Mouse (Mus musculus): Measurements from ENCODE around the gene Nab1. TPM values are rescaled to one million over a fixed set of nuclear protein-coding genes. Genes with fewer than 3 reads are reported as not detected.
"Not testable (repeated sequence)": the region's sequence is repeated elsewhere in the genome, so short reads cannot be mapped to it uniquely, and the experiment has no call there.

Nab1 gene
- polyA plus RNA-seq (2011; ENCODE audit: insufficient read depth, insufficient read length, low replicate concordance, missing spikeins) = 7.1 and 20.7 TPM in 2 replicates

DNA sequence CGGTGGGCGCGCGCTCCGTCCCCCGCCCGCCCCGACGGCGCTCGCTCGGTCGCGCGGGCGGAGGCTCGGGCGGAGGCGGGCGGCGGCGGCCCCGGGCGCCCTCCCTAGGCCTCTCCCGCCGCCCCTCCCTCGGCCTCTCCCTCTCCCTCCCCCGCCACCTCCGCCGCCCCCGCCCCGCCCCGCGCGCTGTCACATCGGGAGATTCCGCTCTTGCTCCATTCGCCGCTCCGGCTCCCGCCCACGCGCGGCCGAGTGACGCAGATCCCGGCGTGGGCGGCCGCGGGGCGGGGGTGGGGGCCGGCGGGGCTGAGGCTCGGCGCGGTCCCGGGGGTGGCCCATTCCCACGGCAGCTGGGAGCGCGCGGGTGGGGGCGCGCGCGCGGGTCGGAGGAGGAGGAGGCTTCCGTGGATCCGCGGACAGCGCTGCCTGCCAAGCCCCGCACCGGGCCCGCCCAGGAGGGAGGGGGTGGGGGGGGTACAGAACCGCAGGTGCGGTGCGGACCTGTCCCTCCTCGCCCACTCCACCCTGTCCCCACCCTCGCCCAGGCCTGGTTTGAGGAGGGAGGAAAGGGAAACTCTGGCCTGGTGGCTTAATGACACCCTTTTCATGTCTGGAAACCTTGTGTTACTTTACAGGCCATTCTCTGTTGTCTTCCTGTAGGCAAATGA lies at the start of gene Nab1:
Gene Nab1, minus strand, starts transcription at position 366 of the 668 bp plus-strand sequence.
- whole genome bisulfite sequencing = 2% methylated on average over 58 of the region's 80 CpGs
- H3K4me3 ChIP-seq (replicated peaks; ENCODE audit: control insufficient read depth, low read depth, low read length) = peak within 1 kb of the TSS; percentile 82
- no peaks in the 10 kb centered on the region; the same call in 1 of the 2 replicates for H3K4me1 ChIP-seq (ENCODE audit: control insufficient read depth, insufficient read depth, low read length)
- TF ChIP-seq CTCF (IDR thresholded peaks at IDR 0.05; ENCODE audit: control insufficient read depth, insufficient read depth, low read length) = no peak
- peak; percentile 12; the same call in 1 of the 2 replicates for TF ChIP-seq POLR2A (IDR thresholded peaks at IDR 0.05; ENCODE audit: borderline replicate concordance, control insufficient read depth, low read depth, low read length)
- peak within 1 kb of the TSS; percentile 94 for H3K27ac ChIP-seq (ENCODE audit: control insufficient read depth, insufficient read depth, low read depth, low read length, poor library complexity)

GRCm38 (mm10) chr1:52547451-52547850 lies 47.0 kb upstream of the Nab1 start:
- 82% methylated on average over 5 of the region's 5 CpGs for WGBS
- Histone ChIP-seq H3K4me3 (replicated peaks; ENCODE audit: control insufficient read depth, low read depth, low read length) (no peak overlapping the region), H3K4me1 (ENCODE audit: control insufficient read depth, insufficient read depth, low read length) (no peaks in the 10 kb centered on the region; the same call in 1 of the 2 replicates), H3K27ac (ENCODE audit: control insufficient read depth, insufficient read depth, low read depth, low read length, poor library complexity) (no peak overlapping the region)
- no peak for TF ChIP-seq CTCF (IDR thresholded peaks at IDR 0.05; ENCODE audit: control insufficient read depth, insufficient read depth, low read length)
- no peak for TF ChIP-seq POLR2A (IDR thresholded peaks at IDR 0.05; ENCODE audit: borderline replicate concordance, control insufficient read depth, low read depth, low read length)

DNA sequence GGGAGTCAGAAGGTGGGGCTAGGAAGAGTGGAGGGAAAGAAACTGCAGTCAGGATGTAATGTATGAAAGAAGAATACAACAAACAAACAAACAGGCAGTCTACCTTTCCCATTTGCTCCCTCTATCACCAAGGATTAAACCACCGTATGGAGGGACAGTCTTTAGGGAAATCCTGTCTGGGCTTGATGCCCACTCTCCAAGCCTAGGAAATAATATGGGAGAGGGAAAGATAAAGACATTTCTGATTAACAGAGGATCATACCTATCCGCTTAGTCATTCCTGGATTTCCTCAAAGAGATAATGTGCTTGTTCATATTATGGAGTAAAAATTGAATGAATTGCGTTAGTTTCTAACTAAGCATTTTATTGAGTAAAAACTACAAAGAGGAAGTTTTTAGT lies 46.3 kb upstream of the Nab1 start:
- WGBS = 83% methylated on average over 3 of the region's 3 CpGs

DNA sequence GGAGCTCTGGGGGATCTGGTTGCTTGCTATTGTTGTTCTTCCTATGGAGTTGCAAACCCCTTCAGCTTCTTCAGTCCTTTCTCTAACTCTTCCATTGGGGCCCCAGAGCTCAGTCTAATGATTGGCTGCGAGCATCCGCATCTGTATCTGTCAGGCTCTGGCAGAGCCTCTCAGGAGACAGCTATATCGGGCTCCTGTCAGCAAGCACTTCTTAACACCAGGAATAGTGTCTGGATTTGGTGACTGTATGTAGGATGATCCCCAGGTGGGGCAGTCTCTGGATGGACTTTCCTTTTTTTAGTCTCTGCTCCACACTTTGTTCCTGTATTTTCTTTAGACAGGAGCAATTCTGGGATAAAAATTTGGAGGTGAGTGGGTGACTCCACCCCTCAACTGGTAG lies 39.6 kb upstream of the Nab1 start:
- 90% methylated on average over 3 of the region's 3 CpGs for WGBS
- H3K4me3 ChIP-seq (replicated peaks; ENCODE audit: control insufficient read depth, low read depth, low read length); H3K27ac ChIP-seq (ENCODE audit: control insufficient read depth, insufficient read depth, low read depth, low read length, poor library complexity); H3K4me1 ChIP-seq (ENCODE audit: control insufficient read depth, insufficient read depth, low read length): not testable (repeated sequence)

More for the DNA sequence above, 46.3 kb upstream of the Nab1 start:
- Histone ChIP-seq H3K4me1 (ENCODE audit: control insufficient read depth, insufficient read depth, low read length) (no peaks in the 10 kb centered on the region; the same call in 1 of the 2 replicates), H3K27ac (ENCODE audit: control insufficient read depth, insufficient read depth, low read depth, low read length, poor library complexity) (no peak overlapping the region), H3K4me3 (replicated peaks; ENCODE audit: control insufficient read depth, low read depth, low read length) (no peak overlapping the region)
- TF ChIP-seq CTCF (IDR thresholded peaks at IDR 0.05; ENCODE audit: control insufficient read depth, insufficient read depth, low read length) (no peak), POLR2A (IDR thresholded peaks at IDR 0.05; ENCODE audit: borderline replicate concordance, control insufficient read depth, low read depth, low read length) (no peak)

GRCm38 (mm10) chr1:52529933-52530332 lies 29.5 kb upstream of the Nab1 start:
- TF ChIP-seq CTCF (IDR thresholded peaks at IDR 0.05; ENCODE audit: control insufficient read depth, insufficient read depth, low read length) (no peak), POLR2A (IDR thresholded peaks at IDR 0.05; ENCODE audit: borderline replicate concordance, control insufficient read depth, low read depth, low read length) (no peak)
- Histone ChIP-seq H3K27ac (ENCODE audit: control insufficient read depth, insufficient read depth, low read depth, low read length, poor library complexity) (no peak overlapping the region), H3K4me1 (ENCODE audit: control insufficient read depth, insufficient read depth, low read length) (no peaks in the 10 kb centered on the region), H3K4me3 (replicated peaks; ENCODE audit: control insufficient read depth, low read depth, low read length) (no peak overlapping the region)

DNA sequence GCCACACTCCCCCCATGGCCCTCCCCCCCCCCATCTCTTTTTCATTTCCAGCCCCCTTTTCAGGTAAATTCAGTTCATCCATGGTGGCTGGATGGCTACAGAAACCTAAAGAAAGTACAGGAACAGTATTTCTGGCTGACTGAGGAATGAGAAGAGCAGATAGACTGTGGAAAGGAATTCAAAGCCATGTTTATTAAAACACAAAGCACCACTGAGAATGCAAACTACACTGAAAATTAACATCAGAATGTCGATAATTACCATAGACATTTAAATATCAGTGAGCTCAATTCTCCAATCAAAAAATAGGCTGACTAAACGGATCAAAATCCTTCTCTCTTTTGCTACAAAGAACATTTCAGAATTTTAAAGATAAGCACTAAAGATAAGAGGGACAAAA lies 27.2 kb upstream of the Nab1 start:
- no peak overlapping the region for H3K27ac ChIP-seq (ENCODE audit: control insufficient read depth, insufficient read depth, low read depth, low read length, poor library complexity)
- H3K4me1 ChIP-seq (ENCODE audit: control insufficient read depth, insufficient read depth, low read length) = no peaks in the 10 kb centered on the region
- no peak for TF ChIP-seq CTCF (IDR thresholded peaks at IDR 0.05; ENCODE audit: control insufficient read depth, insufficient read depth, low read length)
- no peak for TF ChIP-seq POLR2A (IDR thresholded peaks at IDR 0.05; ENCODE audit: borderline replicate concordance, control insufficient read depth, low read depth, low read length)
- WGBS = 67% methylated on average over 2 of the region's 2 CpGs
- no peak overlapping the region for H3K4me3 ChIP-seq (replicated peaks; ENCODE audit: control insufficient read depth, low read depth, low read length)

DNA sequence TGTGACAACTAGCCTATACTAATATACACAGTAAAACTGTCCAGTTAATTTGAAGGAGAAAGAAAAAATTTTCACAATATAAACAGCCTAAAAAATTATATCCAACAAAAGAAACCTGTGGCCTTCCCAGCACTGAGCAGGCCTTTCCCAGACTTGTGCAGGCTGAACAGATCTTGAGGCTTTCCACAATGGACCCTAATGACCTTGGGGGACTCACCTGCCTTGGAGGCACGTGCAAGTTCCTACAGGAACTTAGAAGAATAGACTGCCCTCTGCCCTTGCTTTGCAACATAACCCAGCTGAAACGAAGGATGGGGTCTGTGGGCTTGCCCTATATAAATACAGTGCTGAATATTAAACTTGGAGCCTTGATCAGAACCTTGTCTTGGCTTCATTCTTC lies 26.8 kb upstream of the Nab1 start:
- no peak for TF ChIP-seq POLR2A (IDR thresholded peaks at IDR 0.05; ENCODE audit: borderline replicate concordance, control insufficient read depth, low read depth, low read length)
- Histone ChIP-seq H3K4me1 (ENCODE audit: control insufficient read depth, insufficient read depth, low read length) (no peaks in the 10 kb centered on the region), H3K4me3 (replicated peaks; ENCODE audit: control insufficient read depth, low read depth, low read length) (no peak overlapping the region), H3K27ac (ENCODE audit: control insufficient read depth, insufficient read depth, low read depth, low read length, poor library complexity) (no peak overlapping the region)
- 75% methylated on average over 2 of the region's 2 CpGs for WGBS

GRCm38 (mm10) chr1:52524663-52525062 lies 24.2 kb upstream of the Nab1 start:
- H3K4me1 ChIP-seq (ENCODE audit: control insufficient read depth, insufficient read depth, low read length) = no peaks in the 10 kb centered on the region; the same call in 1 of the 2 replicates
- no peak for TF ChIP-seq CTCF (IDR thresholded peaks at IDR 0.05; ENCODE audit: control insufficient read depth, insufficient read depth, low read length)
- H3K27ac ChIP-seq (ENCODE audit: control insufficient read depth, insufficient read depth, low read depth, low read length, poor library complexity) = no peak overlapping the region
- H3K4me3 ChIP-seq (replicated peaks; ENCODE audit: control insufficient read depth, low read depth, low read length) = no peak overlapping the region
- WGBS = 83% methylated on average over 5 of the region's 5 CpGs

DNA sequence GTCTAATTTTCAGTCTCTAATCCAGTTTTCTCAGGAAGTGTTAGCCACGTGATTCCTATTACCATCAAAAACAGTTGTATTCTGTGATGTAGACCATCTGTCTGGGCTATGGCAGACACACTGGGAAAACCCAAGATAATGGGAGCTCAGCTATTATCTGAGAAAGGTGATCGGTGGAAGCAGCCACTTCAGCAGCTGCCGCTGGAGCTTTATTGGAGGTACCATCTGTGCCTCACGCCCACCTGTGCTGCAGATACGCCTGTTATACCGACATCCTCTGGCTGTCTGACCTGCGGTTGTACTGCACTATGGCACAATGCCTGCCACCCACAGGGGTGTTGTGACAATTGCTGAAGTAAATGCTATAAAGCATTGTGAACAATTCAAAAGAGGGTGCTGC lies 23.7 kb upstream of the Nab1 start:
- H3K4me1 ChIP-seq (ENCODE audit: control insufficient read depth, insufficient read depth, low read length) = no peaks in the 10 kb centered on the region; the same call in 1 of the 2 replicates
- no peak for TF ChIP-seq POLR2A (IDR thresholded peaks at IDR 0.05; ENCODE audit: borderline replicate concordance, control insufficient read depth, low read depth, low read length)
- H3K27ac ChIP-seq (ENCODE audit: control insufficient read depth, insufficient read depth, low read depth, low read length, poor library complexity) = no peak overlapping the region
- whole genome bisulfite sequencing = 82% methylated on average over 7 of the region's 7 CpGs
- H3K4me3 ChIP-seq (replicated peaks; ENCODE audit: control insufficient read depth, low read depth, low read length) = no peak overlapping the region
